Mouse (Mus musculus) spleen, postnatal 14 days (tissue): ENCODE data around the gene Gm49355.
A peak's percentile ranks its signal among the peaks of the same experiment; 100 is the strongest.
"Not testable (repeated sequence)": the region's sequence is repeated elsewhere in the genome, so short reads cannot be mapped to it uniquely, and the experiment has no call there.

ENCODE experiments used
- DNase-seq, 2 experiments: peaks; one replicate each; pipeline ENCODE4 v3.0.0; 2021 to 2022; ENCODE audit warnings: low spot score in 2 of 2

Gm49355 gene

GRCm38 (mm10) chr14:12283641-12284040, at the start of gene Gm49355:
Gm49355 (plus strand) TSS chr14:12283976.
- DNase-seq = no peak

DNA sequence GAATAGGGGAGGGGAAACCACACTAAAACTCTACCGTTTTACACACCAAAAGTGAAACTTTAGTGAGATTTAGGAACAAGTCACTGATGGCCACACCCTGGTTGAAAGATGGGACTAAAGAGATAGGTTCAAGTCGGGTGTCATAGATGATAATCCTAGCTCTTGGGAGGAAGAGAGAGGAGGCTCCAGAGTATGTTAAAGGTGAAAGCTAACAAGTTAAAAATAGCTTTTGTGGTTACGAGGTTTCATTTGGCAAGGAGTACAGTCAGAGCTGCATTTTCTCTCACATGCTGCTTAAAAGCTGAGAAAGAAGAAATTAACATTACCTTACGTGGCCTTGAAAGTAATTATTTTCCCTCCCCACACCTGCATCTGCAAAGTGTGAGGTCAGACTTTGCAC, 40.0 kb upstream of the Gm49355 start:
- no peak for DNase-seq

DNA sequence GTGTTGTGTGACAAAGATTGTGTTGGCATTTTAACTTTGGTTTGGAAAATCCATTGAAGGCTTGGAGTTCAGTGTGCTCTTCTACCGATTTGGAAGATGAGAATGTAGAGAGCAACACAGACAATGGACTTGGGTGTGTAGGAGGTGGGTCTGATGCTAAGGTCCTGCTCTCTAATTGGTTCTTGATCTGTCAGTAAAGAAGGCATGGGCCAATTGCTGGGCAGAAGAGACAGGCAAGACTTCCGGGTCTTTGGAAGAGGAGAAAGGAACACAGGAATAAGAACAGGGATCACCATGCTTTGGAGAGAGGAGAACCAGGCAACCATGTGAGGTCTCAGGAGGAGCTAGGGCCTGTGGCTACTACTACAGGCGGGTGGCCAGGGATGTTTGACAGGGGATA, 7.7 kb upstream of the Gm49355 start:
- DNase-seq = no peak

- peak; percentile 56 to 65 for DNase-seq
Observed at GRCm38 (mm10) chr14:12284141-12284912, 551 bp downstream of the Gm49355 start, which contains the start of gene 3830406C13Rik. 3830406C13Rik (plus strand) TSS chr14:12284173.

DNA sequence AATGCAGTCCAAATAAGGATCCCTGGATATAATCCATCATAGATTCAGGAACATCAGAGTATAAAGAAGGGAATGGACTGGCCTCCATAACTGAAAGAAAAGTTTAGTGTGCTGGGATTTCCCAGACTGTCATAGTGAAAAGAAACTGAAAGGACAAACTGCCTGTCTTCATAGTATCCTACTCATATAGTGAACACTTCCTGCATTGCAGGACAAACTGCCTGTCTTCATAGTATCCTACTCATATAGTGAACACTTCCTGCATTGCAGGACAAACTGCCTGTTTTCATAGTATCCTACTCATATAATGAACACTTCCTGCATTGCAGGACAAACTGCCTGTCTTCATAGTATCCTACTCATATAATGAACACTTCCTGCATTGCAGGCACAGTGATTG, 6.0 kb downstream of the Gm49355 start:
- DNase-seq = not testable (repeated sequence)

DNA sequence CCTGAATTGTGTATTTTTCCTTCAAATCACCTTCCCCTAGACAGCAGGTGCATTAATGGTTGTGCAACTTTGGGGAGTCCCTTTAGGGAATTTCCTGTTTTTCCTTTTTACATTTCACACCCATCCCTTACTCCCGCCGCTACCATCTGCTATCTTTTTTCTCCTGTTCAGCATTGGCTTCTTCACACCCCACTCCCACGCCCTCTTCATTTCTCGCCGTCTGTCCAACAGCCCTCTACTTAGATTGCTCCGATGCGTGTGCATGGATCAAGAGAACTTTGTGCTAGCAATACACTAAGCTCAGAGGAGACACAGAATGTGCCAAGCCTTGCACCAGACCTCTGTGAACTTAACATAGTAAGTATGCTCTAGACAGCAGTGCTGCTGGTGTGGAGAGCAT, 12.6 kb downstream of the Gm49355 start:
- DNase-seq = no peak

DNA sequence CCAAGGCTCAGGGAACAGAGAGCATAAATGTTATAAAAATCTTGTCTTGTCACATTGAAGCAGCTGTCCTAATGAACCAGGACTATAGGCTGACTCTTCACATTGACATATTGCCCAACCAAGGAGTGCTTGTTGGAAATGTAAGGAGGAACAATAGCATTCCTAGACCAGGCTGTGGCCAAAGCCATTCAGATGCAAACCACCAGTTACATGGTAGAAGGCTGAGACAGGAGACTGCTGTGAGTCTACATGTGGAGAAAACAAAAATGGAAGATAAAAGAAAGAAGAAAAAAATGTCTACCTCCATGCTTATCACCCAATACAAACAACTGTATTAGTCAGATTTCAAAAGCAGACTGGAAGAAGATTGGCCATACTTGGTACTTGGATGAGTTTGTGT, 15.4 kb downstream of the Gm49355 start:
- DNase-seq = no peak

DNA sequence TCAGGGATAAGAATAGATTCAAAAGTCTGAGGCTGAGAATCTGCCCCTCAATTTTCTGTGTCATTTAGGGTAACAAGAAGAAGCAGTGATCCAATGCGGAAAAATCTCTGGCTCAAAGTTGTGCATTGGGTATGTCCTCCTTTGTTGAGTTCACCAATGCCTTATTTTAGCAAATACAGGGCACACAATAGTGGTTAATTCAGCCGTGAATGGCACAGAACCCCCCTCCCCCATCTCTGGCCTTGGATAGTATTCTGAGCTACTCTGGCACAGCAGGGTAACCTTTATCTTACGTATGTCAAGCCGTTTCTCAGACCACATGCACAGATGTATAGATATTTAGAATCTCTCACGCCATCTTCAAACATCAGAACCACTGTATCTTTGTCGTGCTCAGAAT, 15.9 kb downstream of the Gm49355 start:
- no peak for DNase-seq

- no peak for DNase-seq
Observed at GRCm38 (mm10) chr14:12300275-12300674, 16.5 kb downstream of the Gm49355 start.

- no peak for DNase-seq
Observed at GRCm38 (mm10) chr14:12300677-12301076, 16.9 kb downstream of the Gm49355 start.

DNA sequence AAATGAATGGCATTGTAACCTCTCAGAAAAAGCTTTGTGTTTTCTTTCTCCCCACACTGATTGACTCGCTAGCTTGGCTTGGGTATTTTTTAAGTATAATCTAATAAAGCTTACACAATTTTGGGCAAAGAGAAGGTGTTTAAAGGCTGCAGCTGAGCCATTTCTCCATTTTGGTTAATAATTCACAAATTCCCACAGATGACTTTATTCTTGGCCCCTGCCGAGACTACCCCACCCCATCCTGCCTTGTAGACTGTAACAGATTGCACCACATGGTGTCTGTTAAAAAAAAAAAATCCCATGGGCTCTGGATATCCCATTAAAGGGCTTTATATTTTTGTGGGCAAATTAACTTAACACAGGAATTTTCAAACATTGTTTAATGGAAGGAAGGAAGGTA, 19.3 kb downstream of the Gm49355 start:
- no peak for DNase-seq

- no peak for DNase-seq
Observed at GRCm38 (mm10) chr14:12333622-12334021, 49.8 kb downstream of the Gm49355 start.

- DNase-seq = no peak
Observed at GRCm38 (mm10) chr14:12334925-12335324, 51.1 kb downstream of the Gm49355 start.

DNA sequence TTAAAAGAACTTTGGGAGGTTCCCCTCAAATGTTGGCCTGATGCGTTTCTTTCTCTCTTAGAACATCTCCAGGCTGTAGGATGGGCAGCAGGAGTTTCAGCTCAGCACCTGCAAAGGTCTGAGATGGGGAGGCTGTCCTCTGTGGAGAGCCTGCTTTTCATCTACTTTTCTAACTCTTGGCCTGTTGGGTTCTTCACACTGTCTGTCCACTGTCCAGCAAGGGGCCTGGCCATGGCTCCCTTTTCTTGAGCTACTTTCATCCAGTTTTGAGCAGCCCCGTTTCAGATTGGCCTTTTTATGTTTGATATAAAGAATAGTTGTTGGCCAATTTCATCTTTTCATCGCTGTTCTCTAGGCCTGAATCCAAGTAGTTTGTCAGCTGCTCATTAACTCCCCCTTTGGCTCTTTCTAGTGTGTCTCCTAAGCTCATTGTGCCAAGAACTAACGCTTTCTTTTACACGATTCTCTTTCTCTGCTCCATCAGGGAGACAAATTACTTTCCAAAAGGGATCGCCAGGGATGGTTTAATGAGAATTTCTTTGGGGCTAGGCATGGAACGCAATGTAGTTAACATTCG, 53.7 kb downstream of the Gm49355 start:
- no peak for DNase-seq

GRCm38 (mm10) chr14:12337998-12338809, 54.4 kb downstream of the Gm49355 start:
- DNase-seq = no peak

- DNase-seq = no peak
Observed at GRCm38 (mm10) chr14:12338811-12339565, 55.2 kb downstream of the Gm49355 start.

GRCm38 (mm10) chr14:12340238-12341074, 56.7 kb downstream of the Gm49355 start:
- DNase-seq = no peak

GRCm38 (mm10) chr14:12341075-12341788, 57.5 kb downstream of the Gm49355 start:
- no peak for DNase-seq

DNA sequence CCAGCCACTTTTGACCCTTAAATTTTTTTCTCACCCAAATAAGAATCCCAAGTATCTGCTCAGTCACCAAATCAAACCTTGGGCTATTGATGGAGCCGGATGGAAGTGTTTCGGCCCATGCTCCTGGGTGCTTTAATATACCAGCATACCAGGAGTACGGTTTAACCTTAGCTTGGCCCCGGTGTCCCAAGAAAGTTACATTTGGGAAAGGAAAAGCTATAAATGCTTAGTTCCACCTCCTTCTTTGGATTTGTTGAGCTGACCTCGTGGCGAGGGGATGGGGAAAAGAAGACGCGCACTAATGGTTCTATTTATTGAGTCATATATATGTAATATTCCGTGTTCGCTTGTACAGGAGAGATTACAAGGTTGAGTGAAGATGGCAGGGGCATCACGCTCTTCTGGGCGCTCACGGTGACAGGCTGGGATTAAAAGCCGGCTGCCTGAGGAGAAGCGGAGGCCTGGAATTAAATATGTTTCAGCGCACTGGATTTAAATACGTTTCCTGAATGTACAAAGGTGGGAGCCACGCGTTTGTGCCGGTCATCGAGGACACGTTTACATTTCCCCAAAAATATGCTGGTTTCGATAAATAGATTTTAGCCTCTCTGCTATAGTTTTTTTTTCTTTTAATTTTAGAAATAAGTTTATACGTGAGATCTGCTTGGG, 58.1 kb downstream of the Gm49355 start:
- no peak for DNase-seq
